Mouse (Mus musculus) forebrain, embryonic 15.5 days (tissue): ENCODE measurements around the gene Ppp1r12b. TPM values are rescaled to one million over a fixed set of nuclear protein-coding genes. Genes with fewer than 3 reads are reported as not detected.
A peak's percentile ranks its signal among the peaks of the same experiment; 100 is the strongest.

Source experiments
- ATAC-seq: fragments of 200-750 bp; cut with Nextera tagmentation; replicated peaks from 2 replicates; pipeline ENCODE4 v1.8.0; 2017; ENCODE audit warnings: mild to moderate bottlenecking, moderate TSS enrichment, moderate library complexity
- H3K27ac ChIP-seq: fragments of 300-500 bp; sonication (generic); replicated peaks from 2 replicates; pipeline ENCODE4 v1.5.1; 2015; ENCODE audit warnings: mild to moderate bottlenecking, inconsistent platforms
- H3K27me3 ChIP-seq: fragments of 300-500 bp; sonication (generic); 2 replicates; pipeline ENCODE4 v1.6.1; 2015; ENCODE audit warnings: inconsistent platforms
- H3K36me3 ChIP-seq: fragments of 300-500 bp; sonication (generic); 2 replicates; pipeline ENCODE4 v1.6.1; 2015; ENCODE audit warnings: mild to moderate bottlenecking, inconsistent platforms
- H3K4me1 ChIP-seq: fragments of 300-500 bp; sonication (generic); 2 replicates; pipeline ENCODE4 v1.6.1; 2015; ENCODE audit warnings: inconsistent platforms
- H3K4me2 ChIP-seq: fragments of 300-500 bp; sonication (generic); replicated peaks from 2 replicates; pipeline ENCODE4 v1.6.1; 2015; ENCODE audit warnings: mild to moderate bottlenecking, inconsistent platforms
- H3K4me3 ChIP-seq: fragments of 300-500 bp; sonication (generic); 2 replicates; pipeline ENCODE4 v1.5.1; 2015; ENCODE audit warnings: mild to moderate bottlenecking, inconsistent platforms
- H3K9ac ChIP-seq: fragments of 300-500 bp; sonication (generic); replicated peaks from 2 replicates; pipeline ENCODE4 v1.6.1; 2015; ENCODE audit warnings: mild to moderate bottlenecking, inconsistent platforms
- H3K9me3 ChIP-seq: fragments of 300-500 bp; sonication (generic); 2 replicates; pipeline ENCODE4 v1.6.1; 2016; ENCODE audit warnings: inconsistent platforms
- WGBS: fragments of 180-500 bp; shearing (Covaris S2); methylation state at CpG from one replicate; pipeline ENCODE4 v1.1.7; 2015; ENCODE audit warnings: mixed read lengths; 5-methylcytosine and 5-hydroxymethylcytosine counted together
- microRNA-seq: library from miRNA; unstranded; fragments of <30 nt; microRNA quantifications from one replicate; pipeline ENCODE4, GENCODE M21; 2016
- polyA plus RNA-seq: library from polyadenylated mRNA; unstranded; fragments of >200 nt; fragmentation: Nextera tagmentation; extraction: Ambion mirVana; gene quantifications from 2 replicates; pipeline ENCODE4 v1.2.1, GENCODE M21; 2015

Gene Ppp1r12b
- polyA plus RNA-seq, 1 experiment from 2014 or later, result 16.4 TPM

DNA sequence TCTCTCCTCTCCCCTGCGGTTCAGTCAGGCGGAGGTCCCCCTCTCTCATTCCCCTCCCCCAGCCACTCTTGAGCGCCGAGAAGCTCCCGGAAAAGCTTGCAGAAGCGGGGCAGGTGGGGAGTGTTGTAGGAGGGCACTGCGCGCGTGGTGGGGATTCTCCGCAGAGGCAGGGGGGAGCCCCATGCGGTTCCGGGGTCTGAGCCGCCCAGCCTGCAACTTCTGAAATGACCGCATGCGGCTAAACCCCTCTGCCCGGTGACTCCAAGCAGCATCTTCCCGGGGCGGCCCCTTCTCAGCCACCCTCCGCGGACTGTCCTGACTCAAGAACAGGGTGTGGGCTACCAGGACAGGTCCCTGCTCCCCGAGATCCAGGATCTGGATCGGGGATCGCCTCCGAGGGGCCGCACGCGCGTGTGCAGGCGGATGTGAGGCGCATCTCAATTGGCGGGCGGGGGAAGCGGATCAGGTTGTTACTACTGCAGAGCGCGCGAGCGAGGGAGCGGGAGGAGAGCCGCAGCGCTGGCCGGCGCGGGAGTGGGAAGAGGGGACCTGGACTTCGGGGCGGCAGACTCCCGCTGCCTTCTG, 246.8 kb downstream of the Ppp1r12b start:
- Histone ChIP-seq H3K9ac (peak overlapping the region; percentile 41), H3K4me2 (peak overlapping the region; percentile 94), H3K27me3 (peaks cover 19% of the 10 kb centered on the region), H3K4me1 (peaks cover 19% of the 10 kb centered on the region), H3K36me3 (no peaks in the 10 kb centered on the region), H3K27ac (no peak overlapping the region), H3K4me3 (peak overlapping the region; percentile 53), H3K9me3 (no peaks in the 10 kb centered on the region)
- ATAC-seq, result peak; percentile 75
- under 1% methylated on average over 46 of the region's 46 CpGs for WGBS

DNA sequence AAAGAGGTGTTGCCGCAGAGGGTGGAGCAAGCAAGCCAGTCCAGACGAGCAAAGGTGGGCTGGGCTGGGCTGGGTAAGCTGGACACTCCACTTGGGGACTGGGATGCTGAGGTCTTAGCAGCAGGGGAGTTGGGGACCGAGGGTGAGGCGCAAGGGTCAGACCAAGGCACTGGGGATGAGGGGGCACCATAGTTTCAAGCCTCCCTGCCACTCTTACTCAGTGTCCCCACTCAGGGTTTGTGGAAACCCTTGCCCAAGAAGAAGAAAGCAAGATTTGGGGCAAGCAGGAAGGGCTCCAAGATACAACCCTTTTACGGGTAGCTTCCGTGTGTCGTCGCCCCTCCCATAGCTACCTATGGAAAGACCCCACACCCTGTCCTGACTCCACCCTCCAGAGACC, 247.5 kb downstream of the Ppp1r12b start:
- peak overlapping the region; percentile 53 for H3K4me3 ChIP-seq
- H3K9ac ChIP-seq, result peak overlapping the region; percentile 41
- H3K4me2 ChIP-seq, result peak overlapping the region; percentile 94
- ATAC-seq, result peak; percentile 8; the same call in 1 of the 2 replicates
- H3K9me3 ChIP-seq, result no peaks in the 10 kb centered on the region
- no peak overlapping the region for H3K27ac ChIP-seq
- 7% methylated on average over 8 of the region's 8 CpGs for WGBS
- no peaks in the 10 kb centered on the region for H3K36me3 ChIP-seq
- peaks cover 19% of the 10 kb centered on the region for H3K27me3 ChIP-seq
- H3K4me1 ChIP-seq, result peaks cover 15% of the 10 kb centered on the region

DNA sequence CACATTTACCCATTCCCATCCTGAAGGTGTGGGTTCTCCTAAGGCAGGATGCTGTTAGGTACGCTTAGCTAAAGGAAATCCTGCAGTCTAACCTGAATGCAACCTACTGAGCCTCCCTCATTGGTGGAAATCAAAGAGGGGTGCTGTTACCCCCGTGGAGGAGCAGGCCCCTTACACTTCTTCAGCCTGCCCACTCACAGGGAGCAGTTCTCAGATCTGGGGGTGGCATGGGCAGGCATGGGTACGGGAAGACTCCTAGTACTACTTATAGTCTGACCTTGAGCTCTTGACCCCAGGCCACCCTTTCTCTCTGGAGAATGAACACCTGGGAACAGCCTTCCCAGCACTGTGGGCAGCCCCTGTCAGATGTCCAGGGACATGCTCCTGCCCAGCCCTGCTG, 248.2 kb downstream of the Ppp1r12b start:
- 82% methylated on average over 3 of the region's 3 CpGs for WGBS
- H3K27me3 ChIP-seq, result peaks cover 19% of the 10 kb centered on the region
- no peak overlapping the region for H3K27ac ChIP-seq
- H3K4me1 ChIP-seq, result peaks cover 15% of the 10 kb centered on the region
- no peak overlapping the region for H3K4me3 ChIP-seq
- no peaks in the 10 kb centered on the region for H3K9me3 ChIP-seq
- H3K4me2 ChIP-seq, result no peak overlapping the region
- H3K36me3 ChIP-seq, result no peaks in the 10 kb centered on the region
- H3K9ac ChIP-seq, result no peak overlapping the region
- no peak for ATAC-seq

DNA sequence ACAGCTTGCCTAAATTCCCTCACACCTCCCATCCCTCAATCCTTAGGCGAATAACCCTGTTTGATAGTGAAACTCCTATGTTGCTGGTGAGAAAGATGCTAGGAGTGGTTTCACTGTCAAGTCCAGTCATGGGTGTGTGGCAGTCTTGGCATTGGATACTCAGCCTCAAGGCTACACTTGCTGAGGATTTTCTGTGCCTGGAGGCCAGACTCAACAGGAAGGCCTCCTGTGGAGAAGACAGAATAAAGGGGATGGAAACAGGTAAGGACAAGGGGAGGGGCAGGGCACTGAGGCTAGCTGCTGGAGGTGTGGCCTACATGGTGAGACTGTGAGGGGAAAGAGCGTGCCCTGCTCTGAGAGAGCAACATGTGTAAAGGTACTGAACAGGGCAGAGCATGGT, 249.2 kb downstream of the Ppp1r12b start:
- no peak overlapping the region for H3K27ac ChIP-seq
- H3K9ac ChIP-seq, result no peak overlapping the region
- peaks cover 15% of the 10 kb centered on the region for H3K4me1 ChIP-seq
- ATAC-seq, result no peak
- H3K36me3 ChIP-seq, result no peaks in the 10 kb centered on the region
- WGBS, result 40% methylated on average over 2 of the region's 2 CpGs
- H3K4me2 ChIP-seq, result no peak overlapping the region
- peaks cover 19% of the 10 kb centered on the region for H3K27me3 ChIP-seq
- H3K9me3 ChIP-seq, result no peaks in the 10 kb centered on the region
- H3K4me3 ChIP-seq, result no peak overlapping the region

Small RNAs within 50 kb of the gene (microRNA-seq; reads per million reads assigned to microRNA genes)
- not detected for gene Gm22232

Other genes with a start within 250 kb of the Ppp1r12b start
- 26.8 and 30.3 TPM in 2 replicates for gene Ube2t, start 6.6 kb upstream of the Ppp1r12b start, polyA plus RNA-seq
- 0.41 and 0.61 TPM in 2 replicates for gene Lgr6, start 149.3 kb upstream of the Ppp1r12b start, polyA plus RNA-seq
- gene Ptpn7, start 176.8 kb upstream of the Ppp1r12b start, polyA plus RNA-seq, result 0.23 and 0.24 TPM in 2 replicates
- 301 and 307 TPM in 2 replicates for gene Arl8a, start 190.9 kb upstream of the Ppp1r12b start, polyA plus RNA-seq
- 0.31 and 0.33 TPM in 2 replicates for gene Gpr37l1, start 211.7 kb upstream of the Ppp1r12b start, polyA plus RNA-seq